Mouse (Mus musculus): Measurements from ENCODE around the gene Sucla2.
A peak's percentile ranks its signal among the peaks of the same experiment; 100 is the strongest.

- TF ChIP-seq POLR2A (IDR thresholded peaks at IDR 0.05; ENCODE audit: insufficient read depth, low read length) (peak; percentile 71), CTCF (IDR thresholded peaks at IDR 0.05; ENCODE audit: low read depth, low read length) (peak; percentile 100)
These were observed 15.2 kb upstream of the Sucla2 start, which contains the start of gene Med4 for GRCm38 (mm10) chr14:73509765-73510423.
